Mouse (Mus musculus): ENCODE results near the gene Olfr444.

Olfr444 gene

DNA sequence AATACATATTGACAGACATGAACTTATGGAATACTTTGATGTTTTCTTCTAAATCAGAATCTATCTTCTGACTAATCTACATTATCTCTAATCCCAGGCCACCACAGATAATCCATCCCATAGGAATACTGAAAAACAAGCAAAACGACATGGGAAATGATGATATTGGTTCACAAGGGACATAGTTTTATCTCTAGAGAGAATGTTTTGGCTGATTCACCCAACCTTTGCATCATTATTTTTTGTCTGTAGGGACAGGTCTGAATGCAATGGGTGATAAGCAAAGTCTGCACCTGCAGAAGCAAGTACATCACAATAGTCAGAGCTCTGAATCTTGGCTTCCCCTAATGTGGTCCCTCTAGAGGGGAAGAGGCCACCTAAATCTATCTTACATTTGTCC lies at the start of gene Olfr444:
Gene Olfr444, plus strand, starts transcription at position 301 of the 400 bp plus-strand sequence.
- DNase-seq (ENCODE audit: low spot score) = no peak

- no peak for DNase-seq (ENCODE audit: low spot score)
Measured at GRCm38 (mm10) chr6:42900345-42900744, 48.5 kb upstream of the Olfr444 start.

DNA sequence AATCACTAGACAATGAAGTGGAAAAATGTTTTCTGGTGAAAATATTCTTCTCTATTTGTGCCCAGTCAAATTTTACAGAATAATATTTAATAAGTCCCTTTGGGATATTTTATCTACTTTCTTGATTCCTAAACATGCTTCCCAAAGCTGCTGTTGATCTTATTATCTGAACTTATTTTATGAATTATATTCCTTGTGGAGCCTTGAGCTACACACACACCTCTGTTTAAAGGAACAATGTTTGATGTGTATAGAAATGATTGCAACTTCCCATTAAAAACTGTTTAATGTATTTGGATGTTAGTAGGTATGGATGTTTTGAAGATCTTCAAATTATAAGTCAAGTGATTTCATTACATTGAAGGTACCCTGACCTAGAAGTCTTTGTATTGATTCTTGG lies 40.3 kb upstream of the Olfr444 start, which contains the start of gene Olfr447:
Gene Olfr447, plus strand, starts transcription at position 301 of the 400 bp plus-strand sequence.
- no peak for DNase-seq (ENCODE audit: low spot score)

DNA sequence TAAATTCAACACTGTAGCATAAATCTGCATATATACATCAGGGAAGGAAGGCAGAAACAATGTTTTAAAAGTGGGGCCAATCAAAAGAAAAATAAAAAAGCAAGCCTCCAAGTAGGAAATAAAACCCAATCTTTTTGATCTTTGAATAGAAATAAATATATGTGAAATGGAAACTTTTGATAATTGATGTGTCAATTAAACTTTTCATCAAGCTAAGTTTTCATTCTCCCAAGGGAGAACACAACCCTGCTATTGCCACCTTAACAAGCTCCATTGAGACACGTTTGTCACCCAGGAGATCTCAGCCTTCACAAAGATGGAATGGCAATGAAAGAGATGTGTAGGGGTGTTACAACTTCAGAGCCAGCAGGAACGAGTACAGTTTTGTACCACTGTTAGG lies 27.8 kb upstream of the Olfr444 start, which contains the start of gene Olfr446:
Gene Olfr446, plus strand, starts transcription at position 301 of the 400 bp plus-strand sequence.
- no peak for DNase-seq (ENCODE audit: low spot score)

- DNase-seq (ENCODE audit: low spot score) = no peak
Measured at GRCm38 (mm10) chr6:42980377-42980776, 31.5 kb downstream of the Olfr444 start.

Measured in left cerebral cortex, adult 11 months (tissue).